Mouse (Mus musculus) erythroblast, embryonic 14.5 days (primary cell): ENCODE data around the gene Stub1. TPM values are rescaled to one million over a fixed set of nuclear protein-coding genes. Genes with fewer than 3 reads are reported as not detected.

Source experiments
- H3K27me3 ChIP-seq: 2 replicates; pipeline ENCODE4 v1.6.1; 2012; ENCODE audit warnings: inconsistent platforms; ENCODE audit not compliant: control insufficient read depth
- H3K36me3 ChIP-seq: 2 replicates; pipeline ENCODE4 v1.6.1; 2012; ENCODE audit warnings: mild to moderate bottlenecking, inconsistent platforms; ENCODE audit not compliant: control insufficient read depth
- H3K4me1 ChIP-seq: 2 replicates; pipeline ENCODE4 v1.6.1; 2012; ENCODE audit warnings: inconsistent platforms; ENCODE audit not compliant: control insufficient read depth
- H3K4me3 ChIP-seq: replicated peaks from 2 replicates; pipeline ENCODE3; 2012; ENCODE audit warnings: moderate library complexity, mild to moderate bottlenecking, inconsistent platforms
- H3K9me3 ChIP-seq: 2 replicates; pipeline ENCODE4 v1.6.1; 2012; ENCODE audit warnings: low read length, inconsistent platforms, mixed read lengths; ENCODE audit not compliant: control insufficient read depth
- GATA1 ChIP-seq: IDR thresholded peaks from 2 replicates; pipeline ENCODE4 v1.6.1; 2012; ENCODE audit warnings: low read length, inconsistent platforms, mixed read lengths
- TAL1 ChIP-seq: IDR thresholded peaks from 3 replicates; pipeline ENCODE4 v1.6.1; 2012; ENCODE audit warnings: low read length, inconsistent platforms, mixed read lengths
- polyA plus RNA-seq: library from polyadenylated mRNA; stranded (reverse); fragments of >175 nt; gene quantifications from 2 replicates; pipeline ENCODE4 v1.2.3, GENCODE M21; 2012

Stub1 gene
- polyA plus RNA-seq, 1 experiment: 10.6 TPM

- peaks cover 80% of the 10 kb centered on the region for H3K4me1 ChIP-seq
- no peak for TF ChIP-seq TAL1
- no peaks in the 10 kb centered on the region for H3K27me3 ChIP-seq
- no peaks in the 10 kb centered on the region for H3K9me3 ChIP-seq
- peaks cover 82% of the 10 kb centered on the region for H3K36me3 ChIP-seq
- H3K4me3 ChIP-seq: peak within 1 kb of the TSS; percentile 21
These were observed 8.1 kb upstream of the Stub1 start, which contains the start of gene Gm20683 for GRCm38 (mm10) chr17:25841117-25841880. Gm20683 (minus strand) TSS chr17:25841763.

DNA sequence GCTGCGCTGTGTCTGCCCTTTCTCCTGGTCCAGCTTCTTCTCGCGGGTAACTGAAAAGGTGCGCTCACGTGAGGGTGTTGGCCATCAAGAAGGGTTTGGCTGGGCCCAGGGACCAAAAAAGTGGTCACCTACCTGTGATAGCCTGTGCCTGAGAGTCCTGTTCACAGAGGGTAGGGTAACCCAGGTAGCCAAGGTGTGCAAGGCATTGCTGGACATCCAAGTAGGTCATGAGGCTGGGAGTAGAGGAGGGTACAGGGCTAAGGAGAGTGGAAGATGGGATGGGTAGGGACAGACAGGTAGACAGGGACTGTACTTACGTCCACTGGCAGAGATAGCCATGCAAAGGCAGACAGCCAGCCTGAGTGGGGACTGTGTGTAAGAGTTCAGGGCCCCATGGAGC lies 7.3 kb upstream of the Stub1 start:
- Histone ChIP-seq H3K27me3 (no peaks in the 10 kb centered on the region), H3K36me3 (peaks cover 82% of the 10 kb centered on the region), H3K4me3 (no peak overlapping the region), H3K4me1 (peaks cover 83% of the 10 kb centered on the region), H3K9me3 (no peaks in the 10 kb centered on the region)
- TF ChIP-seq TAL1 (no peak), GATA1 (no peak)

DNA sequence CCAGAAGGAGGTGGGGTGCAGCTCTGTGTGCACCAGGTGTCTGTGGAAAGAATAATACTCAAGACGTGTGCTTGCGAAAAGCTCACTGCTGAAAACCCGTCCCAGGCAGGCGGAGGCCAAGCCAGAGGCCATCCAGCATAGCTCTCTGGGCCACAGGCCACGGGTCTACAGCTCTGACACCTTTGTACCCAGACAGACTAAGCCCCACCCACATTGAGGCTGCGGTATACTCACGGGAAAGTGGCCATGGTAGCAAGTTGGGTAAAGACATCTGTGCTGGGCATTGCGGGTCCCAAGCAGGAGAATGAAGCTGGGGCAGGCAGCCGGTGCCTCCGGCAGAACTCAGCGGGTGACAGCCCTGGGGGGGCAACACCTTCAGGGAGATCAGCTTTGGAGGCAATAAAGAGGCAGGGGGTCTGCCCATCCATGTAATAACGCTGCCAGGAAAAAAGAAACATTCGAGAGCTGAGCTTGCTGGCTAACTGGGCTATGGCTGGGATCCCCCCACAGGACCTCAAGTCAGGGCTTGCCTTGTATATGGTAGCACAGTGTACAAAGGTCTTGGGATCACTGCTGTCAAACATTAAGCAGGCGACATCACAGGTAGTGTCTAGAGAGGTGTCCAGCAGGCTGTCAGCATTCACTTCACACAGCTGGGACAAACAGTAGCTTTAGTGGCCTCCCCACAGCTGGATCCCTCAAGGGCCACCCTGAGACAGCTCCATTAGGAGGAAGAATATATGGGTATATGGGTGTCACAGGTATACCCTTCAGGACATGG lies 6.4 kb upstream of the Stub1 start:
- TF ChIP-seq TAL1 (no peak), GATA1 (no peak)
- Histone ChIP-seq H3K27me3 (no peaks in the 10 kb centered on the region), H3K9me3 (no peaks in the 10 kb centered on the region), H3K4me3 (no peak overlapping the region), H3K36me3 (peaks cover 83% of the 10 kb centered on the region), H3K4me1 (peaks cover 83% of the 10 kb centered on the region)

GRCm38 (mm10) chr17:25838904-25839303 lies 5.7 kb upstream of the Stub1 start:
- Histone ChIP-seq H3K27me3 (no peaks in the 10 kb centered on the region), H3K4me1 (peaks cover 85% of the 10 kb centered on the region), H3K4me3 (no peak overlapping the region), H3K36me3 (peaks cover 84% of the 10 kb centered on the region), H3K9me3 (no peaks in the 10 kb centered on the region)
- TF ChIP-seq GATA1 (no peak), TAL1 (no peak)

DNA sequence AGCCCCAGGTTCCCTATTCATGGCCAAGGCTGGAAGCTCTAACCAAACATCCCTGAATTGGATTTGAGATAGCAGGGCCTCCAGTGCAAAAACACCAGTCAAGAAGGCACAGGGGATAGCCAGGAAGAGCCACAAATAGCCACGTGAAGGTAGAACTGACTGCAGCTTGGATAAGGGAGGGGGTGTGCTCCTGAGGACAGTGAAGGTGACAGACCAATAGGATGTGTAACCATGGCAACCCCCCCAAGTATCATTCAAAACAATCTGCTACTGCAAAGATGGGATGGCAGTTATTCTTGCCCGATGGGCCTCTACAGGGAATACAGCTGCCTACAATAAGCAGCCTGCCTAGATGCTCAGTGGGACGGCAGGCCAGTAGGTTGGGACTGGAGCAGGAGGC lies 4.3 kb upstream of the Stub1 start:
- H3K27me3 ChIP-seq: no peaks in the 10 kb centered on the region
- peaks cover 76% of the 10 kb centered on the region for H3K36me3 ChIP-seq
- no peak for TF ChIP-seq GATA1
- no peak for TF ChIP-seq TAL1
- peaks cover 82% of the 10 kb centered on the region for H3K4me1 ChIP-seq
- H3K9me3 ChIP-seq: no peaks in the 10 kb centered on the region
- no peak overlapping the region for H3K4me3 ChIP-seq

- H3K9me3 ChIP-seq: no peaks in the 10 kb centered on the region
- no peak for TF ChIP-seq TAL1
- no peak for TF ChIP-seq GATA1
- H3K4me3 ChIP-seq: peak within 1 kb of the TSS; percentile 39
- peaks cover 71% of the 10 kb centered on the region for H3K36me3 ChIP-seq
- no peaks in the 10 kb centered on the region for H3K27me3 ChIP-seq
- peaks cover 81% of the 10 kb centered on the region for H3K4me1 ChIP-seq
These were observed 3.8 kb upstream of the Stub1 start, which contains the start of gene Rhbdl1 for GRCm38 (mm10) chr17:25837076-25837410. Rhbdl1 (minus strand) TSS chr17:25837295.

- TF ChIP-seq GATA1: no peak
- TF ChIP-seq TAL1: no peak
- Histone ChIP-seq H3K4me3 (peak overlapping the region; percentile 39), H3K9me3 (no peaks in the 10 kb centered on the region), H3K27me3 (no peaks in the 10 kb centered on the region), H3K4me1 (peaks cover 82% of the 10 kb centered on the region), H3K36me3 (peaks cover 71% of the 10 kb centered on the region)
These were observed 3.3 kb upstream of the Stub1 start for GRCm38 (mm10) chr17:25836397-25837075.

GRCm38 (mm10) chr17:25835816-25836215 lies 2.6 kb upstream of the Stub1 start:
- TF ChIP-seq GATA1 (no peak), TAL1 (no peak)
- Histone ChIP-seq H3K36me3 (peaks cover 71% of the 10 kb centered on the region), H3K4me1 (peaks cover 84% of the 10 kb centered on the region), H3K4me3 (no peak overlapping the region), H3K27me3 (no peaks in the 10 kb centered on the region), H3K9me3 (no peaks in the 10 kb centered on the region)

GRCm38 (mm10) chr17:25835301-25835700 lies 2.1 kb upstream of the Stub1 start:
- Histone ChIP-seq H3K36me3 (peaks cover 71% of the 10 kb centered on the region), H3K4me3 (no peak overlapping the region), H3K4me1 (peaks cover 85% of the 10 kb centered on the region), H3K27me3 (no peaks in the 10 kb centered on the region), H3K9me3 (no peaks in the 10 kb centered on the region)
- TF ChIP-seq GATA1 (no peak), TAL1 (no peak)
